Mouse (Mus musculus) embryonic facial prominence, embryonic 13.5 days (tissue): ENCODE measurements around the gene Oxsm. TPM values are rescaled to one million over a fixed set of nuclear protein-coding genes. Genes with fewer than 3 reads are reported as not detected.

Experiments used
- ATAC-seq: fragments of 200-750 bp; cut with Nextera tagmentation; 2 replicates; pipeline ENCODE4 v1.8.0; 2017; ENCODE audit warnings: low read depth; ENCODE audit not compliant: insufficient number of reproducible peaks, insufficient read depth, low FRiP score, low TSS enrichment
- H3K27ac ChIP-seq: fragments of 300-500 bp; sonication (generic); 2 replicates; pipeline ENCODE4 v1.5.1; 2015; ENCODE audit warnings: moderate library complexity, mild to moderate bottlenecking, inconsistent platforms
- H3K27me3 ChIP-seq: fragments of 300-500 bp; sonication (generic); 2 replicates; pipeline ENCODE4 v1.6.1; 2015; ENCODE audit warnings: mild to moderate bottlenecking, inconsistent platforms
- H3K36me3 ChIP-seq: fragments of 300-500 bp; sonication (generic); 2 replicates; pipeline ENCODE4 v1.6.1; 2015; ENCODE audit warnings: mild to moderate bottlenecking, inconsistent platforms
- H3K4me1 ChIP-seq: fragments of 300-500 bp; sonication (generic); 2 replicates; pipeline ENCODE4 v1.6.1; 2015; ENCODE audit warnings: inconsistent platforms
- H3K4me2 ChIP-seq: fragments of 300-500 bp; sonication (generic); 2 replicates; pipeline ENCODE4 v1.6.1; 2015; ENCODE audit warnings: moderate library complexity, mild to moderate bottlenecking, inconsistent platforms
- H3K4me3 ChIP-seq: fragments of 300-500 bp; sonication (generic); 2 replicates; pipeline ENCODE4 v1.5.1; 2015; ENCODE audit warnings: mild to moderate bottlenecking, inconsistent platforms
- H3K9ac ChIP-seq: fragments of 300-500 bp; sonication (generic); 2 replicates; pipeline ENCODE4 v1.6.1; 2015; ENCODE audit warnings: mild to moderate bottlenecking, inconsistent platforms
- H3K9me3 ChIP-seq: fragments of 300-500 bp; sonication (generic); 2 replicates; pipeline ENCODE4 v1.6.1; 2016; ENCODE audit warnings: inconsistent platforms
- WGBS: fragments of 180-500 bp; shearing (Covaris S2); methylation state at CpG from one replicate; pipeline ENCODE4 v1.1.7; 2015; ENCODE audit warnings: mixed read lengths; 5-methylcytosine and 5-hydroxymethylcytosine counted together
- polyA plus RNA-seq: library from polyadenylated mRNA; unstranded; fragments of >200 nt; fragmentation: Nextera tagmentation; extraction: Ambion mirVana; gene quantifications from 2 replicates; pipeline ENCODE4 v1.2.1, GENCODE M21; 2015

Gene Oxsm
- polyA plus RNA-seq = 1.5 and 2.0 TPM in 2 replicates

DNA sequence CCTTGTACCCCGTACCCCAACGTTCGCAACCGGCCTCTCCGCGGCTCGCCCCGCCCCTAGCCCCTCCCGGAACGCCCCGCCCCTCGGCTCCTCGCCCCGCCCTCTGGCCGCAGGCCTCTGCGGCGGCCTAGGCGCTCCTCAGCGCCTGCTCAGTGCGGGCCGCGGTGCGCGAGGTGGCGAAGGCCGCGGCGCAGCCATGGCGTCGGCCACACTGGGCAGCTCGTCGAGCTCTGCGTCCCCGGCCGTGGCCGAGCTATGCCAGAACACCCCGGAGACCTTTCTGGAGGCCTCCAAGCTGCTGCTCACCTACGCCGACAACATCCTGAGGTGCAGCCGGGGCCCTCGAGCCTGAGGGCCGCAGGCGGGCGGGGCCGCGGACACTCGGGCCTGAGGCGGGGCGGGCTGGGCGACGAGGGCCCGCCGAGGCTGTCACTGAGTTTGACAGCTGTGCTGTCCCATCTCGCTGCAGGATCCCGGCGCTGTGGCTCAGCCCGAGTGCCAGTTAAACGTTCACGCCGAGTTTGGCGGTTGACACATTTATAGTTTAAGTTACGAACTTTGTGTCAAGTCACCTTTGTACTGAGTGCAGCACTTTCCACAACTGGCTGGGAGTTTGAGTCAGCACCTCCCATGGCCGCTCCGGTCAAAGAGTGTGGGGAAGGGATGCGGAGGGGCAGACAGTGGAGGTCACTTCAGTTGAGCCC, at the start of gene Oxsm, which contains the start of gene Ngly1:
Gene Oxsm (minus strand): TSS at position 638 of the 704 bp plus-strand sequence.
Gene Ngly1 (plus strand): TSS at position 110 of the 704 bp plus-strand sequence.
- Histone ChIP-seq H3K36me3 (no peaks in the 10 kb centered on the region), H3K9me3 (no peaks in the 10 kb centered on the region), H3K27ac (peak within 1 kb of the TSS; percentile 80), H3K9ac (peak within 1 kb of the TSS; percentile 98), H3K4me3 (peak within 1 kb of the TSS; percentile 75), H3K4me2 (peak within 1 kb of the TSS; percentile 78), H3K27me3 (no peaks in the 10 kb centered on the region), H3K4me1 (peaks cover 8% of the 10 kb centered on the region)
- under 1% methylated on average over 65 of the region's 65 CpGs for WGBS
- peak; percentile 98 for ATAC-seq

GRCm38 (mm10) chr14:16296816-16297468, 47.3 kb upstream of the Oxsm start:
- Histone ChIP-seq H3K27me3 (no peaks in the 10 kb centered on the region), H3K36me3 (peaks cover 21% of the 10 kb centered on the region), H3K9me3 (no peaks in the 10 kb centered on the region), H3K9ac (no peak overlapping the region), H3K4me2 (no peak overlapping the region), H3K4me1 (no peaks in the 10 kb centered on the region), H3K4me3 (no peak overlapping the region), H3K27ac (no peak overlapping the region)
- 46% methylated on average over 2 of the region's 2 CpGs for WGBS
- ATAC-seq = no peak

GRCm38 (mm10) chr14:16293921-16294320, 44.3 kb upstream of the Oxsm start:
- Histone ChIP-seq H3K27ac (no peak overlapping the region), H3K9ac (no peak overlapping the region), H3K4me3 (no peak overlapping the region), H3K27me3 (no peaks in the 10 kb centered on the region), H3K36me3 (peaks cover 20% of the 10 kb centered on the region), H3K9me3 (no peaks in the 10 kb centered on the region), H3K4me1 (no peaks in the 10 kb centered on the region), H3K4me2 (no peak overlapping the region)
- 79% methylated on average over 1 of the region's 1 CpGs for WGBS
- ATAC-seq = no peak

DNA sequence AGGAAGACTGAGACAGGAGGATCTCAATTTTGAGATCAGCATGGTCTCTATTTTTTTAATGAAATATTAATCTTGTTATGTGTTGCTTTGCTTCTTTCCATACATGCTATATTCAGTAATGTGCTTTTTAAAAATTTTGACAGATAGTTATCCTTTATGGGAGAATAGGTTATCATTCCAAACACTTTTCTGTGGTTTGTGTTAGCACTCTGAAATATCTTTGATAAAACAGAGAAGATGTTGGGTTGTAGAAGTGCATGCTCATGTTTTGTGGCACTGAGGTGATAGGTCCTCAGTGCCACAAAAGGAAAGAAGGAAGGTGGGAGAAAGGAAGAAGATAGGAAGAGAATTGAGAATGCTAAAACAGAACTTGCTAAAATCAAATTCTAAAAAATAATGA, 43.4 kb upstream of the Oxsm start:
- no peaks in the 10 kb centered on the region for H3K9me3 ChIP-seq
- H3K27ac ChIP-seq = no peak overlapping the region

DNA sequence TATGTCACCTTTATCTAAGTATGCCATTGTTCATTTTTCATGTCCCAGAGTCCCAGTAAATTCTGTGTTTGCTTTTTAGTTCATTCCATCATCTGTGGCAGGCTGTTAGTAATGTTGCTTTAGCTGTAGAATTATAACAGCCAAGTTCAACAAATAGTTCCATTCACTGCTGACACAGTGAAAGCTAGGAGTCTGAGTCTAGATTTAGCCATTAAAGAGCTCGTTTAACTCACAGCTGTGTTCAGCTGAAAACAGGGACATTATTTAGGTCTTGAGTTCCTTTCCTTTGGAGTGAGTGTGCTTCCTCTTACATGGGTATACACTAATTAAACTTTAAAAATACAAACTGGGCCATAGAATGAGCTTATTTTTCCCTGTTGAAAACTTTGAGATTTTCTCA, 42.8 kb upstream of the Oxsm start:
- Histone ChIP-seq H3K9me3 (no peaks in the 10 kb centered on the region), H3K9ac (no peak overlapping the region), H3K27me3 (no peaks in the 10 kb centered on the region), H3K4me2 (no peak overlapping the region), H3K4me3 (no peak overlapping the region), H3K4me1 (no peaks in the 10 kb centered on the region), H3K27ac (no peak overlapping the region), H3K36me3 (peaks cover 20% of the 10 kb centered on the region)
- no peak for ATAC-seq
- WGBS = 35% methylated on average over 1 of the region's 1 CpGs

More for the DNA sequence above, 43.4 kb upstream of the Oxsm start:
- Histone ChIP-seq H3K27me3 (no peaks in the 10 kb centered on the region), H3K4me1 (no peaks in the 10 kb centered on the region), H3K4me2 (no peak overlapping the region), H3K36me3 (peaks cover 20% of the 10 kb centered on the region), H3K9ac (no peak overlapping the region), H3K4me3 (no peak overlapping the region)
- no peak for ATAC-seq

DNA sequence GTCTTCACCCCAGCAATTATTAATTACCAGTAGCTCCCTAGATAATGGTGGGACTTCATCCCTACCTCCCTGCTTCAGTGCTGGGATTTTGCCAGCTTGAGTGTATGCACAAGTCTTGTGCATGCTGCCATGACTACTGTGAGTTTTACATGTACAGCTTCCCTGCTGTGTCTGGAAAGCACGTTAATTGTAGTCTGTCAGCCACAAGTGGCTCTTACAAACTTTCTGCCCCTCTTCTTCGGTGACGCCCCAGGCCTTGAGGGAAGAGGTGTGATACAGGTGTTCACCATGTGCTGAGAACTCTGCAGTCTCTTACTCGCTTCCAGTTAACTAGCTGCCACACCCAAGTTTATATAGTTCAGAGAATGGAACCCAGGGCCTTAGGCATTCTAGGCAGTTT, 34.4 kb upstream of the Oxsm start:
- Histone ChIP-seq H3K4me1 (no peaks in the 10 kb centered on the region), H3K9ac (no peak overlapping the region), H3K4me3 (no peak overlapping the region), H3K27ac (no peak overlapping the region), H3K27me3 (no peaks in the 10 kb centered on the region), H3K4me2 (no peak overlapping the region), H3K36me3 (peaks cover 10% of the 10 kb centered on the region), H3K9me3 (no peaks in the 10 kb centered on the region)
- whole genome bisulfite sequencing = 73% methylated on average over 4 of the region's 4 CpGs
- no peak for ATAC-seq

DNA sequence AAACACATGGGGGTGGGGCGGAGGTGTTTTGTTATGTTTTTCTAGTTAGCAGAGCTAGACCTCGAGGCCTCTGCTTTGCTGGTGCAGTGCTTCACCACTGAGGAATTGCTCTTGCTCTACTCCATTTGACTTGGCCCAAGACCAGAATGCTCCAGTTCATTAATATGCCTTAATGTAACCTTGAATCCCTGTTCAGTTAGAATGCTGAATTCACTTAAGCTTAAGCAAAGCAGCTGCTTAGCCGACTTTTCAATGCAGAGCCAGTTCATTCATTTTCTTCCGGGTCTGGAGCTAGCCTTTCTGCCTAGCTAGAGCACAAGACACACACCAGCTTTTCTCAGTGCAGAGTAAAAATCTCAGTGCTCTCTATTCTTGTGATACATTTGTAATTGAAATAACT, 29.6 kb upstream of the Oxsm start:
- 76% methylated on average over 4 of the region's 4 CpGs for WGBS
- Histone ChIP-seq H3K36me3 (peaks cover 10% of the 10 kb centered on the region), H3K4me2 (no peak overlapping the region), H3K27me3 (no peaks in the 10 kb centered on the region), H3K9me3 (no peaks in the 10 kb centered on the region), H3K27ac (no peak overlapping the region), H3K9ac (no peak overlapping the region), H3K4me1 (no peaks in the 10 kb centered on the region), H3K4me3 (no peak overlapping the region)
- no peak for ATAC-seq

- H3K4me1 ChIP-seq = no peaks in the 10 kb centered on the region
- no peaks in the 10 kb centered on the region for H3K9me3 ChIP-seq
- H3K27me3 ChIP-seq = no peaks in the 10 kb centered on the region
- H3K4me3 ChIP-seq = no peak overlapping the region
- WGBS = 93% methylated on average over 3 of the region's 3 CpGs
- no peak overlapping the region for H3K4me2 ChIP-seq
- no peak overlapping the region for H3K27ac ChIP-seq
- peaks cover 11% of the 10 kb centered on the region for H3K36me3 ChIP-seq
- ATAC-seq = no peak
- no peak overlapping the region for H3K9ac ChIP-seq
These were observed 24.1 kb upstream of the Oxsm start for GRCm38 (mm10) chr14:16273677-16274076.

DNA sequence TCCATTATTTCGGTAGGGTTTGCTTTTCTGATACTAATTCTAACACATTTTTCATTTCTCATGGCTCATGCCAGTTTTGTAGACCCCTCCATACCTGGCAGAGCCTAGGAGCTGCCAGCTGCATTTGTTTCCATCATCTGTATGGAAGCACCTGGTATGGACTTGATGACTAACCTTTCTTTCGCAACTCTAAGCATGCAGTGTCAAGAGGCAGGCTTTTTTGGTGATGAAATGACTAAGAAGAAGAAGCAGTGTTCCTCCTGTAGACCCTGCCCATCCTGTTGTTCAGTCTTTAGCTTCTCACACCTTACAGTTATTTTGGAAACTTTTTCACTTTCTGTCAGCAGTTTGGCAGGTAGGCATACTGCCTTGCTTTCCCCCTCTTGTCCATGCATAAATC, 20.2 kb upstream of the Oxsm start:
- no peak overlapping the region for H3K9ac ChIP-seq
- ATAC-seq = no peak
- no peaks in the 10 kb centered on the region for H3K9me3 ChIP-seq
- no peak overlapping the region for H3K4me2 ChIP-seq
- no peaks in the 10 kb centered on the region for H3K27me3 ChIP-seq
- H3K27ac ChIP-seq = no peak overlapping the region
- no peak overlapping the region for H3K4me3 ChIP-seq
- no peaks in the 10 kb centered on the region for H3K4me1 ChIP-seq
- H3K36me3 ChIP-seq = peaks cover 11% of the 10 kb centered on the region
- 90% methylated on average over 2 of the region's 2 CpGs for WGBS

DNA sequence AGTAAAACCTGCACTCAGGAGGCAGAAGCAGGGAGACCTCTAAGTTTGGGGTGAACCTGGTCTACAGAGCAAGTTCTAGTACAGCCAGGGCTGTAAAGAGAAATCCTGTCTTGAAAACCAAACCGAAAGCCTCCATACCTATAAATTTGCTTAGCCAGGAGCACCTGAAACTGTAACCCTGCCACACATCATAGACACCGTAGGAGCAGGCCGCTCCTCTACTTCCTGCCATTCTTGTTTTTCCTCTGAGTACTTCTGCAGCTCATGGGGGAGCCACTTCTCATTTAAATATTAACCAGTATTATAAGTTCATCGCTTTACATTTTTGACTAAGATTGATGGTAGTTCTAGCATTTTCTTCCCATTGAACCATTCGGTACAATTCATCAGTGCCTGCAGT, 17.4 kb upstream of the Oxsm start:
- Histone ChIP-seq H3K4me3 (no peak overlapping the region), H3K36me3 (peaks cover 10% of the 10 kb centered on the region), H3K27me3 (no peaks in the 10 kb centered on the region), H3K9me3 (no peaks in the 10 kb centered on the region), H3K9ac (no peak overlapping the region), H3K4me1 (no peaks in the 10 kb centered on the region), H3K4me2 (no peak overlapping the region), H3K27ac (no peak overlapping the region)
- 87% methylated on average over 5 of the region's 5 CpGs for WGBS
- ATAC-seq = no peak

- ATAC-seq = no peak
- Histone ChIP-seq H3K4me1 (no peaks in the 10 kb centered on the region), H3K4me2 (no peak overlapping the region), H3K9me3 (no peaks in the 10 kb centered on the region), H3K4me3 (no peak overlapping the region), H3K36me3 (peaks cover 22% of the 10 kb centered on the region), H3K27ac (no peak overlapping the region), H3K27me3 (no peaks in the 10 kb centered on the region), H3K9ac (no peak overlapping the region)
- WGBS = 87% methylated on average over 3 of the region's 3 CpGs
These were observed 12.3 kb upstream of the Oxsm start for GRCm38 (mm10) chr14:16261869-16262268.

GRCm38 (mm10) chr14:16260541-16260940, 10.9 kb upstream of the Oxsm start:
- Histone ChIP-seq H3K4me1 (no peaks in the 10 kb centered on the region), H3K4me3 (no peak overlapping the region), H3K4me2 (no peak overlapping the region), H3K36me3 (peaks cover 30% of the 10 kb centered on the region), H3K27me3 (no peaks in the 10 kb centered on the region), H3K9ac (no peak overlapping the region), H3K27ac (no peak overlapping the region), H3K9me3 (no peaks in the 10 kb centered on the region)
- ATAC-seq = no peak
- 81% methylated on average over 6 of the region's 6 CpGs for WGBS
